Mouse (Mus musculus) myocyte (in vitro differentiated cells): ENCODE data around the gene Naaladl2. TPM values are rescaled to one million over a fixed set of nuclear protein-coding genes. Genes with fewer than 3 reads are reported as not detected.
"Not testable (repeated sequence)": the region's sequence is repeated elsewhere in the genome, so short reads cannot be mapped to it uniquely, and the experiment has no call there.

Experiments
- H3K27me3 ChIP-seq: one replicate; pipeline ENCODE4 v1.6.1; 2011; ENCODE audit not compliant: control insufficient read depth, insufficient read depth, insufficient read length
- H3K36me3 ChIP-seq: one replicate; pipeline ENCODE4 v1.6.1; 2011; ENCODE audit not compliant: control insufficient read depth, insufficient read depth
- H3K4me2 ChIP-seq: one replicate; pipeline ENCODE4 v1.6.1; 2011; ENCODE audit warnings: low read depth, control low read depth
- H3K4me3 ChIP-seq: one replicate; pipeline ENCODE4 v1.5.1; 2011; ENCODE audit warnings: mild to moderate bottlenecking, control low read depth, moderate library complexity
- H3K79me2 ChIP-seq: one replicate; pipeline ENCODE4 v1.6.1; 2011; ENCODE audit not compliant: control insufficient read depth, insufficient read depth
- H3ac ChIP-seq: one replicate; pipeline ENCODE4 v1.6.1; 2011; ENCODE audit not compliant: control insufficient read depth, insufficient read length
- CEBPB ChIP-seq: IDR thresholded peaks from 2 replicates; pipeline ENCODE4 v1.6.1; 2011; ENCODE audit warnings: mild to moderate bottlenecking, moderate library complexity; ENCODE audit not compliant: poor library complexity, insufficient read depth, severe bottlenecking
- E2F4 ChIP-seq: IDR thresholded peaks from one replicate; pipeline ENCODE4 v1.6.1; 2011; ENCODE audit warnings: mild to moderate bottlenecking, control low read depth, moderate library complexity; ENCODE audit not compliant: insufficient read depth
- MAX ChIP-seq: IDR thresholded peaks from one replicate; pipeline ENCODE4 v1.6.1; 2011; ENCODE audit warnings: low read depth, mild to moderate bottlenecking, control low read depth
- MYOD1 ChIP-seq, 3 experiments: IDR thresholded peaks; one replicate each; pipeline ENCODE4 v1.6.1; 2011; ENCODE audit warnings: control low read depth in 2 of 3, low read depth in 2 of 3, mild to moderate bottlenecking in 2 of 3, moderate library complexity in 1 of 3; ENCODE audit not compliant: insufficient read length in 2 of 3, control insufficient read depth in 1 of 3
- MYOG ChIP-seq, 3 experiments: IDR thresholded peaks; one replicate each; pipeline ENCODE4 v1.6.1; 2011; ENCODE audit warnings: control low read depth in 2 of 3, low read depth in 2 of 3, mild to moderate bottlenecking in 2 of 3; ENCODE audit not compliant: insufficient read length in 2 of 3, control insufficient read depth in 1 of 3, insufficient read depth in 1 of 3
- POLR2A ChIP-seq: IDR thresholded peaks from one replicate; pipeline ENCODE4 v1.6.1; 2011; ENCODE audit warnings: low read depth, mild to moderate bottlenecking, control low read depth, moderate library complexity; ENCODE audit not compliant: insufficient read length
- POLR2AphosphoS2 ChIP-seq: IDR thresholded peaks from one replicate; pipeline ENCODE4 v1.6.1; 2011; ENCODE audit warnings: low read depth, control low read depth; ENCODE audit not compliant: insufficient read length
- REST ChIP-seq: IDR thresholded peaks from one replicate; pipeline ENCODE4 v1.6.1; 2011; ENCODE audit warnings: mild to moderate bottlenecking, control low read depth, moderate library complexity; ENCODE audit not compliant: insufficient read depth, insufficient read length
- SRF ChIP-seq: IDR thresholded peaks from one replicate; pipeline ENCODE4 v1.6.1; 2011; ENCODE audit warnings: low read depth; ENCODE audit not compliant: control insufficient read depth, insufficient read length
- TCF12 ChIP-seq: IDR thresholded peaks from one replicate; pipeline ENCODE4 v1.6.1; 2011; ENCODE audit warnings: mild to moderate bottlenecking, control low read depth; ENCODE audit not compliant: poor library complexity, insufficient read depth, severe bottlenecking
- TCF3 ChIP-seq: IDR thresholded peaks from one replicate; pipeline ENCODE4 v1.6.1; 2011; ENCODE audit warnings: low read depth, control low read depth; ENCODE audit not compliant: insufficient read length
- USF1 ChIP-seq: IDR thresholded peaks from one replicate; pipeline ENCODE4 v1.6.1; 2011; ENCODE audit warnings: low read depth, mild to moderate bottlenecking, control low read depth, moderate library complexity
- polyA plus RNA-seq: library from polyadenylated mRNA; unstranded; fragments of >200 nt; fragmentation: generic; extraction: Trizol; gene quantifications from one replicate; pipeline ENCODE4 v1.2.1, GENCODE M21; 2012; ENCODE audit warnings: missing spikeins

Naaladl2 gene
- polyA plus RNA-seq, 1 experiment, result not detected

DNA sequence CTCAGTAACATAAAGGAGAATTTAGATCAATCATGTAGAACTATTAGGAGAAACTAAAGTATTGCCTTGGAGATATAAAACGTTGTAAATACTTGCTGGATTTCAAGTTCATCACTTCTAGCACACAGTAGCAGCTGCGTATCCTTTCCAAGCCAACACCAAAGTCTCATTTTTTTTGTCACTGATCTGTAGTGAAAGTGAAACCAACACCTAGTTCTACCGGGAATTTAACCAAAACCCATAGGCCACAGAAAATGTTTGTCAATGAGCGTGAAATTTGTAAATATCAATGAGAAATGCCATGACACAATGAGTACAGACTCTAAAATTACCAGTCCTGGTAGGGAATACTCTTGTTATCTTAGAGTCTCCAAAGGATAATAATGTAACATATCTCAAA is 80.8 kb downstream of the Naaladl2 start:
- TF ChIP-seq MYOD1 (IDR thresholded peaks at IDR 0.05; ENCODE audit: control insufficient read depth in 1 of 3, insufficient read length in 2 of 3, low read depth in 2 of 3), result no peak
- no peak for TF ChIP-seq USF1
- TF ChIP-seq TCF12, result no peak
- no peak for TF ChIP-seq SRF
- no peak for TF ChIP-seq E2F4
- no peak for TF ChIP-seq POLR2A
- TF ChIP-seq CEBPB, result no peak
- TF ChIP-seq TCF3, result no peak
- no peak for TF ChIP-seq MYOG (IDR thresholded peaks at IDR 0.05; ENCODE audit: control insufficient read depth in 1 of 3, insufficient read depth in 1 of 3, insufficient read length in 2 of 3, low read depth in 2 of 3)
- TF ChIP-seq MAX, result no peak
- no peak for TF ChIP-seq POLR2AphosphoS2
- TF ChIP-seq REST, result no peak
- H3K4me2 ChIP-seq, result no peak overlapping the region
- no peaks in the 10 kb centered on the region for H3K36me3 ChIP-seq
- no peak overlapping the region for H3ac ChIP-seq
- H3K27me3 ChIP-seq, result no peaks in the 10 kb centered on the region
- H3K79me2 ChIP-seq, result no peaks in the 10 kb centered on the region
- H3K4me3 ChIP-seq, result no peak overlapping the region

DNA sequence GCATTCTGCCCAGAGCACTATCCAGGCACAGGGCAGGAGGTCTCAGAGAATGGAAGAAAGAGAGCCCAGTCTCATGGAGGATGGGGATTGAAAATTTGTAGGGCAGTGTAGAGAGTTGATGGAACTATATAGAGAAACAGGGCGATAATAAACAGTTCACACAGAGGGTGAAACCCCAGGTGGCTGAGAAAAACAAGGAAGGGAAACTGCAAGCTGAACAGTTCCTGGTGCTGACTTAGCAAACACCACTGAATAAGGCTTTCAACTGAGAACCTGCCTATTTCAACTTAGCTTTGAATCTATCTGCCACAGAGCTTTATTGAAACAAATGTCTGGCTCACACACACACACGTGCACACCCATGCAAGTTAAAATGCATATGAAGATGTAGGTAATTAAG is 91.1 kb downstream of the Naaladl2 start:
- no peaks in the 10 kb centered on the region for H3K79me2 ChIP-seq
- no peaks in the 10 kb centered on the region for H3K36me3 ChIP-seq
- no peak overlapping the region for H3K4me3 ChIP-seq
- TF ChIP-seq TCF12, result no peak
- no peak for TF ChIP-seq MYOD1 (IDR thresholded peaks at IDR 0.05; ENCODE audit: control insufficient read depth in 1 of 3, insufficient read length in 2 of 3, low read depth in 2 of 3)
- TF ChIP-seq USF1, result no peak
- no peak for TF ChIP-seq MAX
- TF ChIP-seq CEBPB, result no peak
- H3ac ChIP-seq, result no peak overlapping the region
- H3K4me2 ChIP-seq, result no peak overlapping the region
- no peaks in the 10 kb centered on the region for H3K27me3 ChIP-seq

DNA sequence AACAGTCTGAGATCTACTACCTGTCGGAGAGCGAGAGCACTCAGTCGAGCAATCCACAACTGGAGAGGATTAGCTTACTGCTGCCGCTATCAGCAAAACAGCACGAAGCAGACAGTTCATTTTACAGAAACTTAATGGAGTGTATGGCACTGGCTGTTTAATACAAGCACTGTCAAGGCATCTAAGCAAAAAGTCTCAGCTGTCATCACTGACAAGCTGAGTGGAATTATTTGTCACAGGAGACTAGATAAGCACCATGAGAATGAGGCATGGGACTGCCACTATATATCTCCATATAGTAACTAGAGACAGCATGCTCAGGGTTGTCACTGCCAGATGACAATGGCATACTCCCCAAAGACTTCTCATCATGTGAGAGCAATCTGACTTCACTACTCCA is 124.1 kb downstream of the Naaladl2 start:
- H3ac ChIP-seq, result no peak overlapping the region
- H3K4me3 ChIP-seq, result no peak overlapping the region
- no peaks in the 10 kb centered on the region for H3K36me3 ChIP-seq
- no peaks in the 10 kb centered on the region for H3K79me2 ChIP-seq
- no peaks in the 10 kb centered on the region for H3K27me3 ChIP-seq
- H3K4me2 ChIP-seq, result no peak overlapping the region
- TF ChIP-seq MYOD1 (IDR thresholded peaks at IDR 0.05; ENCODE audit: control insufficient read depth in 1 of 3, insufficient read length in 2 of 3, low read depth in 2 of 3), result no peak
- TF ChIP-seq CEBPB, result no peak
- TF ChIP-seq MYOG (IDR thresholded peaks at IDR 0.05; ENCODE audit: control insufficient read depth in 1 of 3, insufficient read depth in 1 of 3, insufficient read length in 2 of 3, low read depth in 2 of 3), result no peak
- TF ChIP-seq POLR2A, result no peak
- TF ChIP-seq SRF, result no peak
- no peak for TF ChIP-seq POLR2AphosphoS2
- no peak for TF ChIP-seq REST
- TF ChIP-seq USF1, result no peak
- no peak for TF ChIP-seq MAX
- TF ChIP-seq E2F4, result no peak
- no peak for TF ChIP-seq TCF12
- no peak for TF ChIP-seq TCF3

DNA sequence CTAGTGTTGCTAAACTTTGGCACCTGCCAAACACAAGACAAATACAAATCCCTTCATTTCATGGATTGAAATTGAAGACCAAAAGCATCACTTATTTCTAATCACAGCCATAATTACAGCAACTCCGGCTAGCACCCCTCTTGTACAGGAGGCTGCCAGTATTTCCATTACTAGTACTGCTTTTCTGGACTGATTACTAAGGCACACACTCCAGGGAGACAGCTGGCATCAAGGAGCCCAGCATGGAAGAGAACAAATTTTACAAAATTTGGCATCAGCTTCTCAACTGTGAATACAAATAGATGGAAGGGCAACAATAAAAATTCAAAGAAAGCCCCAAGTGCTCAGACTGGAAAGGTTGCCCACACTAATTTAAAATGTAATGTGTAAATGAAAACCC is 133.3 kb downstream of the Naaladl2 start:
- H3K4me2 ChIP-seq, result no peak overlapping the region
- H3K36me3 ChIP-seq, result no peaks in the 10 kb centered on the region
- no peak for TF ChIP-seq MYOD1 (IDR thresholded peaks at IDR 0.05; ENCODE audit: control insufficient read depth in 1 of 3, insufficient read length in 2 of 3, low read depth in 2 of 3)
- TF ChIP-seq TCF3, result no peak
- no peak for TF ChIP-seq REST
- TF ChIP-seq TCF12, result no peak
- TF ChIP-seq E2F4, result no peak
- no peak for TF ChIP-seq MYOG (IDR thresholded peaks at IDR 0.05; ENCODE audit: control insufficient read depth in 1 of 3, insufficient read depth in 1 of 3, insufficient read length in 2 of 3, low read depth in 2 of 3)
- TF ChIP-seq SRF, result no peak
- no peak for TF ChIP-seq POLR2A
- no peak for TF ChIP-seq USF1
- no peak for TF ChIP-seq POLR2AphosphoS2
- TF ChIP-seq CEBPB, result no peak
- no peak for TF ChIP-seq MAX
- no peaks in the 10 kb centered on the region for H3K27me3 ChIP-seq
- H3K79me2 ChIP-seq, result no peaks in the 10 kb centered on the region
- H3ac ChIP-seq, result no peak overlapping the region
- no peak overlapping the region for H3K4me3 ChIP-seq

DNA sequence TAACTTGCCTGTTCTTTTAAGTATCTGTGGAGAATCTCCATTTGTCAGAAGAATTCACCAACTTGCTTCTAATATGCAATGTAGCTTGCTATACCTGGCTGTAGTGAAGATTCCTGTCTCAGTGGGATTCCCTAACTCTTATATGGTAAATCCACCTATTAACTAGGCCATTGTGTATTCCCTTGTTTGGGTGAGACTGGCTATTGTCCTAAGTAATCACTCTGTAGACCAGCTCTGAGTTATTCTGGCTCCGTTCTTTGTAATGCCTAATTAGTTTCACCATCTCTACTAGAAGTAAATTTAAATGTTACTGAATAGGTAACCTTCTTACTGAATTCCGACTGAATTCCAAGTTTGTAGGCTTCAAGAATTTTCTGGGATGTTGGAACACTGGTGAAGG is 137.3 kb downstream of the Naaladl2 start:
- H3ac ChIP-seq, H3K4me2 ChIP-seq, H3K27me3 ChIP-seq, H3K4me3 ChIP-seq, H3K36me3 ChIP-seq, H3K79me2 ChIP-seq: not testable (repeated sequence)

DNA sequence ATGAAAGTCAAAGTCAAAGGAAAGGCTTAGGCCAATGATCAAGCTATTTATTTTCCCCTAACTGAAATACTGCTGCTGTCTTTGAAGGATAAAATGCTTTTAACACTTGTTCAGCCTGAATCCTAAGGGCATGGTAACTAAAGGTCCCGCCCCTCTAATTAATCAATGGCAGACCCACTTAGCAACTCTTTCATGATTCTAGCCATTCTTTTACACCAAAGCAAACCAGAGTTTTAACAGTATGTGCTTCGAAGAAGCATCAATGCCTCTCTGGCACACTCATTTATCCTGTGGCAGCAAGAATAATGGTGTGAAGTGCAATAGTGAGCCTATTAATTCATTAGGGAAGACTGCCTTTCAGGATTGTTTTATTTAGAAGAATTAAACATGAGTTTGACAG is 151.5 kb downstream of the Naaladl2 start:
- Histone ChIP-seq H3ac (no peak overlapping the region), H3K27me3 (no peaks in the 10 kb centered on the region), H3K4me3 (no peak overlapping the region), H3K4me2 (no peak overlapping the region), H3K36me3 (no peaks in the 10 kb centered on the region), H3K79me2 (no peaks in the 10 kb centered on the region)
- TF ChIP-seq CEBPB (no peak), POLR2A (no peak), MYOG (IDR thresholded peaks at IDR 0.05; ENCODE audit: control insufficient read depth in 1 of 3, insufficient read depth in 1 of 3, insufficient read length in 2 of 3, low read depth in 2 of 3) (no peak), POLR2AphosphoS2 (no peak), REST (no peak), E2F4 (no peak), USF1 (no peak), MYOD1 (IDR thresholded peaks at IDR 0.05; ENCODE audit: control insufficient read depth in 1 of 3, insufficient read length in 2 of 3, low read depth in 2 of 3) (no peak), MAX (no peak), TCF3 (no peak), TCF12 (no peak), SRF (no peak)
